Mouse (Mus musculus) frontal cortex, adult 2 months (tissue): Measurements from ENCODE around the gene Mastl. TPM values are rescaled to one million over a fixed set of nuclear protein-coding genes. Genes with fewer than 3 reads are reported as not detected.
A peak's percentile ranks its signal among the peaks of the same experiment; 100 is the strongest.

Source experiments
- DNase-seq, 2 experiments: peaks; one replicate each; pipeline ENCODE4 v3.0.0; 2022; ENCODE audit warnings: low spot score in 1 of 2; ENCODE audit errors: extremely low spot score in 1 of 2
- polyA plus RNA-seq: library from polyadenylated mRNA; depleted of rRNA; stranded (reverse); fragments of >200 nt; gene quantifications from 2 replicates; pipeline ENCODE4 v1.2.3, GENCODE M21; 2012; rRNA removed

Mastl gene
- polyA plus RNA-seq, 1 experiment, result 0.54 TPM

DNA sequence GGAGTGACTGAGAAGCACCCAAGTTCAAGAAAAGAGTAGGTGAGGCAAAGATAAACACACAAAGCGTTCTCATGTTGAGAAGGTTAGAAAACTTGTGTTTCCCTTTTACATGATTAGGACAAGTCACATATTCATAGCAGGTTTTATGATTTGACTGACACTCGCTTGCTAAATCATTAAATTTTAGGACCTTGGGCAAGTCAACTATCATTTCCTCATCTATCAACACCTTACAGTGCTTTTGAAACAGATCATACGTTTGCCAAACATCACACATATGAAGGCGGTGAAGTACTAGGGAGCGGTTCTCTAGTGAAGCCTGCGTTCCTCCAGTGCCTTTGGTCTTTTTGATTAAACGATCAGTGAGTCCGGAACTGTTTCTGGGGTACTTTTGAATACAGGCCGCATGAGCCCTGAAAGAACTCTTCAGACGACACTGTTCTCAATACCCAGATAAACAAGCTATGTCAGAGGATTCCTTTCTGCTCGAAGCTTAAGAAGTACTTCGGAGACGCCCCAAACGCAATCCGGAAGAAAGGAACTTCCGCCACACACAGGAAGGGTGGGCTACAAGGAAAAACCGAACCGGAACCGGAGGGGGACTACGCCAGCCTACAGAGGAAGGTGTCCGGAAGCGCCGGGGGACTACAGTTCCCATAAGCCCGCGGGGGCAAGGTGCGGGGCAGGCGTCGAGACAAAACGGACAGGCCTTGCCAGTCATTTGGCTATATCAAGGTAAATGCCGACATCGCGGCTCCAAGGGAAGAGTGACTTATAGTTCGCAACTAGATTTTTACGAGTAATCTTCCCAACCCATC lies 88.1 kb downstream of the Mastl start, which contains the start of gene Acbd5:
Gene Acbd5 (plus strand): TSS at position 616 of the 818 bp plus-strand sequence.
- peak; percentile 91 to 98 for DNase-seq

Other genes with a start within 250 kb of the Mastl start
- 114 and 117 TPM in 2 replicates for gene Abi1, start 115.8 kb downstream of the Mastl start, polyA plus RNA-seq
- gene Acbd5, start 87.9 kb downstream of the Mastl start, polyA plus RNA-seq, result 46.1 and 48.8 TPM in 2 replicates
- 32.2 and 39.0 TPM in 2 replicates for gene Yme1l1, start 345 bp upstream of the Mastl start, polyA plus RNA-seq
- 0.17 and 0.32 TPM in 2 replicates for gene 4931423N10Rik, start 51.5 kb upstream of the Mastl start, polyA plus RNA-seq
- gene Nxph2, start 165.2 kb upstream of the Mastl start, polyA plus RNA-seq, result 0.82 and 2.0 TPM in 2 replicates